Mouse (Mus musculus): Measurements from ENCODE around the gene Ddx55. TPM values are rescaled to one million over a fixed set of nuclear protein-coding genes. Genes with fewer than 3 reads are reported as not detected.

Gene Ddx55
- polyA plus RNA-seq, 1 experiment: 6.9 TPM

GRCm38 (mm10) chr5:124531583-124531930, 21.1 kb upstream of the Ddx55 start:
- H3K4me3 ChIP-seq (ENCODE audit: insufficient read depth, poor library complexity, severe bottlenecking): peak overlapping the region; percentile 49
- peak overlapping the region; percentile 56 for H3ac ChIP-seq (ENCODE audit: control insufficient read depth, insufficient read length, low read depth)
- no peaks in the 10 kb centered on the region for H3K36me3 ChIP-seq (ENCODE audit: control insufficient read depth, insufficient read depth)
- no peaks in the 10 kb centered on the region for H3K79me2 ChIP-seq (ENCODE audit: control insufficient read depth, insufficient read depth)
- H3K79me3 ChIP-seq (ENCODE audit: low read depth): peaks cover 2% of the 10 kb centered on the region
- no peaks in the 10 kb centered on the region for H3K27me3 ChIP-seq (ENCODE audit: control insufficient read depth, insufficient read depth, insufficient read length)
- TF ChIP-seq USF1 (IDR thresholded peaks at IDR 0.05; ENCODE audit: low read depth) (no peak), FOSL1 (IDR thresholded peaks at IDR 0.05; ENCODE audit: insufficient read depth, low read length, poor library complexity, severe bottlenecking) (no peak), MYOD1 (IDR thresholded peaks at IDR 0.05; ENCODE audit: control insufficient read depth, insufficient read length, low read depth) (no peak), MAX (IDR thresholded peaks at IDR 0.05) (no peak), CTCF (IDR thresholded peaks at IDR 0.05; ENCODE audit: control insufficient read depth, insufficient read depth, insufficient read length) (no peak), CEBPB (IDR thresholded peaks at IDR 0.05; ENCODE audit: low read depth) (no peak), MYOG (IDR thresholded peaks at IDR 0.05; ENCODE audit: control insufficient read depth, extremely low read depth, insufficient read length) (no peak)

- Histone ChIP-seq H3K4me3 (ENCODE audit: insufficient read depth, poor library complexity, severe bottlenecking) (no peak overlapping the region), H3K36me3 (ENCODE audit: control insufficient read depth, insufficient read depth) (no peaks in the 10 kb centered on the region), H3K79me3 (ENCODE audit: low read depth) (peaks cover 2% of the 10 kb centered on the region), H3K27me3 (ENCODE audit: control insufficient read depth, insufficient read depth, insufficient read length) (no peaks in the 10 kb centered on the region), H3K79me2 (ENCODE audit: control insufficient read depth, insufficient read depth) (no peaks in the 10 kb centered on the region), H3ac (ENCODE audit: control insufficient read depth, insufficient read length, low read depth) (no peak overlapping the region)
- TF ChIP-seq FOSL1 (IDR thresholded peaks at IDR 0.05; ENCODE audit: insufficient read depth, low read length, poor library complexity, severe bottlenecking) (no peak), CTCF (IDR thresholded peaks at IDR 0.05; ENCODE audit: control insufficient read depth, insufficient read depth, insufficient read length) (no peak), USF1 (IDR thresholded peaks at IDR 0.05; ENCODE audit: low read depth) (no peak), MYOG (IDR thresholded peaks at IDR 0.05; ENCODE audit: control insufficient read depth, extremely low read depth, insufficient read length) (no peak), MAX (IDR thresholded peaks at IDR 0.05) (no peak), CEBPB (IDR thresholded peaks at IDR 0.05; ENCODE audit: low read depth) (no peak), MYOD1 (IDR thresholded peaks at IDR 0.05; ENCODE audit: control insufficient read depth, insufficient read length, low read depth) (no peak)
These were observed 20.2 kb upstream of the Ddx55 start for GRCm38 (mm10) chr5:124532451-124532850.

- Histone ChIP-seq H3ac (ENCODE audit: control insufficient read depth, insufficient read length, low read depth) (no peak overlapping the region), H3K79me2 (ENCODE audit: control insufficient read depth, insufficient read depth) (no peaks in the 10 kb centered on the region), H3K27me3 (ENCODE audit: control insufficient read depth, insufficient read depth, insufficient read length) (no peaks in the 10 kb centered on the region), H3K4me3 (ENCODE audit: insufficient read depth, poor library complexity, severe bottlenecking) (no peak overlapping the region), H3K36me3 (ENCODE audit: control insufficient read depth, insufficient read depth) (no peaks in the 10 kb centered on the region), H3K79me3 (ENCODE audit: low read depth) (peaks cover 2% of the 10 kb centered on the region)
- no peak for TF ChIP-seq CTCF (IDR thresholded peaks at IDR 0.05; ENCODE audit: control insufficient read depth, insufficient read depth, insufficient read length)
- no peak for TF ChIP-seq USF1 (IDR thresholded peaks at IDR 0.05; ENCODE audit: low read depth)
- TF ChIP-seq MYOG (IDR thresholded peaks at IDR 0.05; ENCODE audit: control insufficient read depth, extremely low read depth, insufficient read length): no peak
- no peak for TF ChIP-seq FOSL1 (IDR thresholded peaks at IDR 0.05; ENCODE audit: insufficient read depth, low read length, poor library complexity, severe bottlenecking)
- no peak for TF ChIP-seq MYOD1 (IDR thresholded peaks at IDR 0.05; ENCODE audit: control insufficient read depth, insufficient read length, low read depth)
- TF ChIP-seq MAX (IDR thresholded peaks at IDR 0.05): no peak
- TF ChIP-seq CEBPB (IDR thresholded peaks at IDR 0.05; ENCODE audit: low read depth): no peak
These were observed 17.6 kb upstream of the Ddx55 start for GRCm38 (mm10) chr5:124535016-124535415.

- H3K36me3 ChIP-seq (ENCODE audit: control insufficient read depth, insufficient read depth): no peaks in the 10 kb centered on the region
- peaks cover 10% of the 10 kb centered on the region for H3K79me2 ChIP-seq (ENCODE audit: control insufficient read depth, insufficient read depth)
- H3K4me3 ChIP-seq (ENCODE audit: insufficient read depth, poor library complexity, severe bottlenecking): no peak overlapping the region
- H3K27me3 ChIP-seq (ENCODE audit: control insufficient read depth, insufficient read depth, insufficient read length): no peaks in the 10 kb centered on the region
- H3K79me3 ChIP-seq (ENCODE audit: low read depth): peaks cover 8% of the 10 kb centered on the region
- H3ac ChIP-seq (ENCODE audit: control insufficient read depth, insufficient read length, low read depth): no peak overlapping the region
- TF ChIP-seq CEBPB (IDR thresholded peaks at IDR 0.05; ENCODE audit: low read depth) (no peak), MYOG (IDR thresholded peaks at IDR 0.05; ENCODE audit: control insufficient read depth, extremely low read depth, insufficient read length) (no peak), MAX (IDR thresholded peaks at IDR 0.05) (no peak), FOSL1 (IDR thresholded peaks at IDR 0.05; ENCODE audit: insufficient read depth, low read length, poor library complexity, severe bottlenecking) (no peak), USF1 (IDR thresholded peaks at IDR 0.05; ENCODE audit: low read depth) (no peak), MYOD1 (IDR thresholded peaks at IDR 0.05; ENCODE audit: control insufficient read depth, insufficient read length, low read depth) (no peak), CTCF (IDR thresholded peaks at IDR 0.05; ENCODE audit: control insufficient read depth, insufficient read depth, insufficient read length) (no peak)
These were observed 15.9 kb upstream of the Ddx55 start for GRCm38 (mm10) chr5:124536776-124537175.

- no peak overlapping the region for H3K4me3 ChIP-seq (ENCODE audit: insufficient read depth, poor library complexity, severe bottlenecking)
- H3K79me3 ChIP-seq (ENCODE audit: low read depth): peaks cover 30% of the 10 kb centered on the region
- peaks cover 33% of the 10 kb centered on the region for H3K79me2 ChIP-seq (ENCODE audit: control insufficient read depth, insufficient read depth)
- peaks cover 22% of the 10 kb centered on the region for H3K36me3 ChIP-seq (ENCODE audit: control insufficient read depth, insufficient read depth)
- no peak overlapping the region for H3ac ChIP-seq (ENCODE audit: control insufficient read depth, insufficient read length, low read depth)
- no peaks in the 10 kb centered on the region for H3K27me3 ChIP-seq (ENCODE audit: control insufficient read depth, insufficient read depth, insufficient read length)
- no peak for TF ChIP-seq CEBPB (IDR thresholded peaks at IDR 0.05; ENCODE audit: low read depth)
- no peak for TF ChIP-seq FOSL1 (IDR thresholded peaks at IDR 0.05; ENCODE audit: insufficient read depth, low read length, poor library complexity, severe bottlenecking)
- TF ChIP-seq MYOG (IDR thresholded peaks at IDR 0.05; ENCODE audit: control insufficient read depth, extremely low read depth, insufficient read length): no peak
- no peak for TF ChIP-seq USF1 (IDR thresholded peaks at IDR 0.05; ENCODE audit: low read depth)
- TF ChIP-seq CTCF (IDR thresholded peaks at IDR 0.05; ENCODE audit: control insufficient read depth, insufficient read depth, insufficient read length): no peak
- no peak for TF ChIP-seq MAX (IDR thresholded peaks at IDR 0.05)
- TF ChIP-seq MYOD1 (IDR thresholded peaks at IDR 0.05; ENCODE audit: control insufficient read depth, insufficient read length, low read depth): no peak
These were observed 13.6 kb upstream of the Ddx55 start for GRCm38 (mm10) chr5:124538813-124539792.

All from C2C12 (cell line).